Mouse (Mus musculus): ENCODE measurements at regions not wholly inside any gene's neighbourhood (a gene's known extent, or its start where the extent isn't known, plus 50 kb on each side); places are given as distances from the start of the nearest gene placed in this dataset.

GRCm38 (mm10) chr8:49543321-49543720, 699.6 kb upstream of the Tenm3 start:
- TF ChIP-seq CTCF (conservative IDR thresholded peaks at IDR 0.05; ENCODE audit: insufficient read depth, insufficient read length, low read depth, low read length) (no peak), POLR2A (IDR thresholded peaks at IDR 0.05; ENCODE audit: low read depth, low read length) (no peak)

Data from kidney, adult 2 months (tissue).